Mouse (Mus musculus) brain, embryonic 14.5 days (tissue): Measurements from ENCODE around the gene Nme7.

Source experiments
- CTCF ChIP-seq: fragments of 200-500 bp; IDR thresholded peaks from 2 replicates; pipeline ENCODE4 v1.5.1; 2012; ENCODE audit warnings: inconsistent platforms, mild to moderate bottlenecking, moderate library complexity, borderline replicate concordance; ENCODE audit not compliant: insufficient read depth, insufficient read length; ENCODE audit errors: extremely low read depth
- POLR2A ChIP-seq: fragments of 200-500 bp; IDR thresholded peaks from 2 replicates; pipeline ENCODE4 v1.6.1; 2012; ENCODE audit warnings: mild to moderate bottlenecking, inconsistent platforms, borderline replicate concordance; ENCODE audit not compliant: poor library complexity, insufficient read depth, insufficient read length, severe bottlenecking; ENCODE audit errors: extremely low read depth

- TF ChIP-seq CTCF, result no peak
- no peak for TF ChIP-seq POLR2A
Observed at GRCm38 (mm10) chr1:164383621-164384020, 79.7 kb downstream of the Nme7 start.
